Mouse (Mus musculus): ENCODE data around the gene Tex2.
"Not testable (repeated sequence)": the region's sequence is repeated elsewhere in the genome, so short reads cannot be mapped to it uniquely, and the experiment has no call there.

DNA sequence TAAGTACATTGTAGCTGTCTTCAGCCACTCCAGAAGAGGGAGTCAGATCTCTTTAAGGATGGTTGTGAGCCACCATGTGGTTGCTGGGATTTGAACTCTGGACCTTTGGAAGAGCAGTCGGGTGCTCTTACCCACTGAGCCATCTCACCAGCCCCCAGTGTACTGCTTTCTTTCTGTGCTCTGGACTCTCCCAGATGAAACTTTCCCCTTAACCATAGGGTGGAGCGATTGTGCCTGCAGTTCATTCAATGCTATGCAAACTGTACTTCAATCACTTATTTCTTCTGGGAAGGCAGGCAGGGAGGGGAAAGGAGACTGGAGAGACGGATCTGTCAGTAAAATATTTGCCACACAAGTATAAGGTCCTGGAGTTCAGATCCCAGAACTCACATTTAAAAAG is 21.0 kb upstream of the Tex2 start:
- not testable (repeated sequence) for TF ChIP-seq EP300 (IDR thresholded peaks at IDR 0.05; ENCODE audit: low read length); POLR2A (IDR thresholded peaks at IDR 0.05; ENCODE audit: low read depth, low read length); CTCF (conservative IDR thresholded peaks at IDR 0.05 in 1 of 2, IDR thresholded peaks at IDR 0.05 in 1 of 2; ENCODE audit: low read depth in 2 of 2, low read length in 2 of 2); IRF4 (IDR thresholded peaks at IDR 0.05; ENCODE audit: low read depth, low read length); RAD21 (IDR thresholded peaks at IDR 0.05; ENCODE audit: low read depth, low read length); NELFE (IDR thresholded peaks at IDR 0.05; ENCODE audit: low read depth, low read length); ETS1 (conservative IDR thresholded peaks at IDR 0.05; ENCODE audit: low read depth, low read length); E2F4 (IDR thresholded peaks at IDR 0.05; ENCODE audit: insufficient replicate concordance, low read depth, low read length)

All from CH12.LX (cell line).